Mouse (Mus musculus): ENCODE data around the gene Oprd1.

Gene Oprd1

DNA sequence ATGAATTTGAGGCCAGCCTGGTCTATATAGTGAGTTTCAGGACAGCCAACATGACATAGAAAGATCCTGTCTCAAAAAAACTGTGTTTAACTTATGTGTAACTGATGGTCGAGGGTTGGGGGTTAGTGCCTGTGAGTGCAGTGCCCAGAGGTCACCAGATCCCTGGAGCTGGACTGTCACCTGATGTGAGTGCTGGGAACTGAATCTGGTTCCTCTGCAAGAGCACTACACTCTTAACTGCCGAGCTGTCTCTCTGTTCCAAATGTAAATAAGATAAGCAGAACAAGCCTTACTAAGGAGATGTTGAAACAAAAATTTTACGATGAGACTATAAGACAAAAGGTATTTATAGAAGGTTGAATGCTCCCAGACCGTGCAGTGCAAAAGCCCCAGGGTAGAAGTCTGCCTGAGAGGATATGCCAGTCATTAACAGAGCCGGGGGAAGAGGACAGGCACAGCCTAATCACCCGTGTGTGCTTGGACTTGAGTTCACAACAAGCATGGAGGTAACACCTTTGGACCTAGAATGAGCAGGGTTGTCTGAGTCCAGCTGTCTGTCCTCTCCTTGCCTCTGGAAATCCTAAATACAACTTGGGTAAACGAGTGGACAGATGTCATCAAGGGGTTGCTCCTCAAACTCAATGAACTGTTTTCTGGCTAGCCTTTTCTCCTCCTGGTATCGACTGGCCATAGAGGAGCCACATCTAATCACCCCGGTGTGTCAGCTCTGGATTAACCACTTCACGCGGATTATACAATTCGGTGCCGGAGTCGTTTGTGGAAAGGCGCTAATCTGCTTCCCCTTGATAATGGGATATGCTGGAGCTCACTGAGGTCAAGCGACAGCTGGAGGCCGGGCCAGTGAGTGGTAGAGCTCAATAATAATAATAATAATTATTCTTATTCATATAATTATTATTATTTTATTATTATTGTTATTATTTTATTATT lies 81.1 kb downstream of the Oprd1 start:
- TF ChIP-seq GATA4 (IDR thresholded peaks at IDR 0.05; ENCODE audit: insufficient replicate concordance, low read length), result no peak

DNA sequence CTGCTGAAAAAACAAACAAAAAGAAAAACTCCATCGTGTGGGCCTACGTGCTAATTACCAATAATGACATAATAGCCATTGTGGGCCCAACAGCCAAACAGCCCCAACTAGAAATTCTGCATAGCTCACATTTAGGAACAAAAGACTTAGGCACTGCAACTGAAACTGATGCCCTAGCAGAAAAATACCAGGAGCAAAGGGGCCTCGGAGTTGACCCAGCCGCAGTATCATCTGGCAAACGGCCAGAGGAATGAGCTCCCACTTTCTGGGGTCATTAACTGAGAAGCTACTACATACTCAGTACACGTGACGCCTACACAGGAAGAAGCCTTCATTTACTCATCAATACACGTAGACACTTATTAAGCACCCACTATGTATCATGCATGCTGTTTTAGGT lies 82.0 kb downstream of the Oprd1 start:
- TF ChIP-seq GATA4 (IDR thresholded peaks at IDR 0.05; ENCODE audit: insufficient replicate concordance, low read length), result no peak

All from liver, adult (tissue).